Mouse (Mus musculus) mouse trophoblast stem cell (cell line): ENCODE measurements around the gene Btnl10.

Experiments
- in situ Hi-C, 2 experiments: fragments of 300-500 bp; cut with MseI, MboI; formaldehyde crosslinking; loops; 2 replicates in 1 of 2; 3 replicates in 1 of 2; pipeline ENCODE4 v1.15.1; 2025

Btnl10 gene

GRCm38 (mm10) chr11:58917745-58918366 is at the start of gene Btnl10:
Btnl10 (plus strand) TSS chr11:58917908.
- in situ Hi-C loops = no loop called here

DNA sequence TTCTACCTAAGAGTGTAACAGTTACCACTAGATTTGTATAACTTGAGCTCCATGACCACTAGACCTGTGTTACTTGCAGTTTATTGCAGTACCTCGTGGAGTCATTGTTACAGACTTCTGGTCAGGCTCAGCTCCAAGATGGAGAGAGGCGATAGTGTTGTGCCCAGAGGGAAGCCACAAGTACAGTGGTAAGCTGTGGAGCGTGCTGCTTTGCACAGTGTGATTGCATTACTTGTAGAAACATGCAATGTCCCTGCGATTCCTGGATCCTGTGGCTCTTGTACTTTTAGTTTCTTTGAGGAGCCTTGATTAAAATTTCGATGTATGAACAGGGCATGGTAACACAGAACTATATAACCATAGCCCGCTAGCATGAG is 49.8 kb upstream of the Btnl10 start:
- in situ Hi-C loops = no loop called here

DNA sequence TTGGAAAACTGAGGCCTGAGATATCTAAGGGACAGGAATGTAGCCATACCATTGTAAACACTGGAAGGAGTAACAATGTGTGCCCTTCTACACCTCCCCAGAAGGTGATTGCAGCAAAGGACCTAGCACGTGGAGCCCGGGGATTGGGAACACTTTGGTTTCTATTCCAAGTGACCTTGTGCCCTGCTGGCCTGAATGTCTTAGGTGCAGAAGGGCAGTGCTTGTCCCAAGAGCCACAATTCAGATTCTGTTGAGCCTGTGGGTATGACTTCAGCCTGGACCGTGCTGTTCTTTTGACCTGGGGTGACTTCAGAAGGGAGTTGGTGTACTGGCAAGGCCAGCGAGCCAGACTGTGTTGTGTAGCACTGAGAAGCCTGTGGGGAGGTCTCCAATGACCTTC is 46.7 kb upstream of the Btnl10 start:
- in situ Hi-C loops = no loop called here

DNA sequence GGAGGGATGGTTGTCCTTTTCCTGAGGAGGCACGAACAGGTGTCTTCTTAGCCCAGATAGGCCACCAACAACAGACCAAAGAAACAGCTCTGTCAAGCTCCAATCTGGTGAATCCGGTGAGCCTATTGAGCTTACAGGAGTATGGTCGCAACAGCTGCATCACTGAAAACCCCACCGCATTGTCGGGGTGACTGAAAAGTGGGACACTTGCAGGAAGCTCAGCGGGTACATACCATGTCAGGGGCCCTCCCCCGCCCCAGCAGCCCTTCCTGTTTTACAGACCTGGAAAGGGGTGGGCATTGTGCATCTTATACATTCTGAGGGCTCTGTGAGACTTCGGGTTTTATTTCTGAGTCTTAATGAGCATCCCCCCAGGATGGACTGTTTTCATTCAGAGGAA is 34.0 kb upstream of the Btnl10 start:
- in situ Hi-C loops = no loop called here

- in situ Hi-C loops = no loop called here
Measured at GRCm38 (mm10) chr11:58890511-58890910, 27.2 kb upstream of the Btnl10 start.

- in situ Hi-C loops = no loop called here
Measured at GRCm38 (mm10) chr11:58894456-58894855, 23.3 kb upstream of the Btnl10 start.

DNA sequence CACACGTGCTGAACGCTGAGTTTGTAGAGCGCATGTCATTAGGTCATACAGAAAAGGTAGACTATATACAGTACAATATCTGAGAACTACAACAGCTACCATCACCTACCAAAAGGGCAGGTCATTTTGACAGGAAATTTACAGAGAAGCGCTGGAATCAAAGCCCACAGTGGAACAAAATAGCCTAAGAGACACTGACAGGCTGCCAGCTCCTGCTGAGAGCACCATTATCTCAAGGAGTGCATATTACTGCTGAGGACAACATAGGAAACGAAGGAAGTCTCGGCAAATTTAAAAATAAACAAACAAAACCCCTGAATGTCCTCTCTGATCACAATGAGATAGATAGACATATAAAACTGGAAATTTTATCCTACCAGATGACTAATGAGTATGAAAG is 20.2 kb upstream of the Btnl10 start:
- in situ Hi-C loops = no loop called here

GRCm38 (mm10) chr11:58901080-58901479 is 16.6 kb upstream of the Btnl10 start:
- in situ Hi-C loops = no loop called here

DNA sequence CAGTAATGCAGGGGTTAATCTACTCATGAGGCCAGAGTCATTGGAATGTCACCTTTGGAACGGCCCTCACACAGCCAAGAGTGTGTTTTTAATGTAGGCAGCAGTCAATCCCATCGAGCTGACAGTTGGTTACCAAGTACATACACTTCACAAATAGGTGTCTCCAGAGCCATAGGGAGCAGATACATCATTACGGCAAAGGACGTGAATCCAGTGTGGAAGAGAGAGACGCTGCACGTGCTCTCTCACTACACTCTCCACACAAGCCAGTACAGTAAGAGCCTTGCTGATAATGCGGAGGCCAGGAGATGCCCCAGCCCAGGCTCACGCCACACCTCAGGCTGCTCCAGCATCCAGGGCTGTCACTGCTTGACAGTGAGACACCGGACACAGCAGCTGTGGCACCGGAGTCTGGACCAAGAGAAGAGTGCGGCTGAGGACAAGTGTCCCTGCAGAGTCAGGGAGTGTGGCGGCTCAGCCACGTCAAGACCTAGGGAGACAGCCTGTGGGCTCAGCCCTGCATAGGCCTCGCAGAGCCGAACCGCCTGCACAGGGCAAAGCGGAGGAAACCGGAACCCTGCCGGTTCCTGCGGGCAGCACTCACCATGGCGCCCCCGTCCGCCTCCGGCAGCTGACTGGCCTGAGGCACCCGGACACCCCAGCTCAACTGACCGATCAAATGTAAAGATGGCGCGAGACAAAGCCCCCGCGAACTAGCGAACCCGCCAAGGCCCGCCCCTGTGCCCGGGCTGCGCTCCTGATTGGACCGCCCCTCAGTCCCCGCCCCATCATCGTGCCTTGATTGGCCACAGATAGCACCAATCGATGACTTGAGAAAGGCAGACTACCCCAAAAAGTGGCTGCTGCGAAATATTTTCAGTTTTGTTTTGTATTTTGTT is 13.9 kb upstream of the Btnl10 start, which contains the start of gene Zfp39:
Zfp39 (minus strand) TSS at position 715 of the 899 bp plus-strand sequence.
- in situ Hi-C loops = no loop called here

DNA sequence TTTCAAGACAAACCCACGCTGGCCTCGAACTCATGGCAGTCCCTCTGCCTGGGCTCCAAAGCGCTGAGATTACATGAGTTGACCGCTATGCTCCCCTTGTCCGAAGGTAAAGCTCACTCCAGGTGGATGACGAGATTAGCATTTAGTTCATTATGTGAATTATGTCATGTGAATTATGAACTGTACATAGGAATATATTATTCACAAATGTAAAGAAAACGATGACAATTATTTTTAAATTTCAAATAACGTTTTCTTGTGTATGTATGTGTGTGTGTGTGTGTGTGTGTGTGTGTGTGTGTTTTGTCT is 13.3 kb upstream of the Btnl10 start:
- in situ Hi-C loops = no loop called here

- in situ Hi-C loops = no loop called here
Measured at GRCm38 (mm10) chr11:58904838-58905237, 12.9 kb upstream of the Btnl10 start.

DNA sequence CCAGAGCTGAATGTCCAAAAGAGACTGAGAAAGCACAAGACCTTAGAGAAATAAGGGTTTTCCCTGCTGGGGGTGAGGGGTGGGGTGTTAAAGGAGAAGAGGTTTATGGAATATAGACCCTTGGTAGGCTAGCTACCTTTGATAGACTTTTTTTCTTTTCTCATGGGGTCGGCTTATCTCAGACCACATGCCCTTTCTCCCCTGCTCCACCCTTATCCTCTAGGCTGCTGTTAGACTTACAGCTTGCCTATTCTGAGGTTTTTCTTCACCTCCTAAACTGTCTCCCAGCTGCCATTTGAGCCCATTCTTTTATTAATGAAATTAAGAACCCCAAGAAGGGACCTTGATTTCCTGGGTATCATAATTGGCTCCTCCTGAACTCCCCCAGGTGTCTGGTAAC is 3.9 kb upstream of the Btnl10 start:
- in situ Hi-C loops = no loop called here

- in situ Hi-C loops = no loop called here
Measured at GRCm38 (mm10) chr11:58914461-58915028, 3.2 kb upstream of the Btnl10 start.

DNA sequence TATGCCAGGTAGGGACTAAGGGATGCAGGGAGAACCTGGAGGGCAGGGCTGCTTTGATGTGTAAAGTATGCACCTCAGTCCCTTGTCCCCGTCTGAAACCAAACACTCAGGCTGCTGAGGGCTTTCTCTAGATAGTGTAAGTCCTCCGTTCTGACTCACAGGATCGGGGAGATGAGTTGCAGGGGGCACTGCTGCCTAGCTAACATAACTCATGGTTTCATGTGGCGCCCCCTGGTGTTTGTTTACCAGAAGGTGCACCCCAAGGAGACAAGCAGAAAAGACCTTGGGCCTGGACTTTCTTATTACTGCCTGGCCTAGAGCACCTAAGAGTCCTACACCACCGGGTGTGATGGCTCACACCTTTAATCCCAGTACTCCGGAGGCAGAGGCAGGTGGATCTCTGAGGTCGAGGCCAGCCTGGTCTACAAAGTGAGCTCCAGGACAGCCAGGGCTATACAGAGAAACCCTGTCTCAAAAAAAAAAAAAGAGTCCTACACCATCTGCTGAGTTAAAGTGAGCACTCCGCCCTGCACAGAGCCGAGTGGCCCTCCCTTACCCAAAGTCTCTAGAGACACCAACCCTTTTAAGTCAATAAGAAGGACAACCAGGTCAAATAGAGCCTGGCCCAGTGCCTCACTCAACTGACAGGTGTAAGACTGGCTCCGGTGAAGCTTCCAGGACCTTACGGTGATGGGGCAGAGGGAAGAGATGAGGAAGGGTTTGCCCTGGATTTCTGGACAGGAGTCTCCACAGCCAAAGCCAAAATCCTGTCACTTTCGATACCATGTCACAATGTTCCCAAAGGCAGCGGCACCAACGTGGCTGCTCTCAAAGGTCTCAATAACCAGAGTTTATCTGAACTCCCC is 596 bp upstream of the Btnl10 start:
- in situ Hi-C loops = no loop called here

- in situ Hi-C loops = no loop called here
Measured at GRCm38 (mm10) chr11:58918759-58919158, 1.1 kb downstream of the Btnl10 start.

GRCm38 (mm10) chr11:58922420-58922819 is 4.7 kb downstream of the Btnl10 start:
- in situ Hi-C loops = no loop called here

DNA sequence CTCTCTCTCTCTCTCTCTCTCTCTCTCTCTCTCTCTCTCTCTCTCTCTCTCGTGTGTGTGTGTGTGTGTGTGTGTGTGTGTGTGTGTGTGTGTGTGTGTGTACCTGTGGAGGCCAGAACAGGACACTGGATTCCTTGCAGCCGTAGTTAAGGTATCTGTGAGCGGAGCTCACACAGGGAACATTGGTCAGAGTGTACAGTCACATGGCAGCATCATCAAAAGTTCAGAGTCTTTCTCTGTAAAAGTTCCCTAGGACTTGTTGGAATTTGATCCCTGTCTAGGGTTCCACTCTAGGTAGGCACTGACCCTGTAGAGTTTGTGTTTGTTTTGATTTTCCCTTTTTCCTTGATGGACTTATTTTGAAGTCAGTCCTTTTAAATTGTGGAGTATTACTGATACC is 8.9 kb downstream of the Btnl10 start:
- in situ Hi-C loops = no loop called here

- in situ Hi-C loops = no loop called here
Measured at GRCm38 (mm10) chr11:58927053-58927452, 9.3 kb downstream of the Btnl10 start.

DNA sequence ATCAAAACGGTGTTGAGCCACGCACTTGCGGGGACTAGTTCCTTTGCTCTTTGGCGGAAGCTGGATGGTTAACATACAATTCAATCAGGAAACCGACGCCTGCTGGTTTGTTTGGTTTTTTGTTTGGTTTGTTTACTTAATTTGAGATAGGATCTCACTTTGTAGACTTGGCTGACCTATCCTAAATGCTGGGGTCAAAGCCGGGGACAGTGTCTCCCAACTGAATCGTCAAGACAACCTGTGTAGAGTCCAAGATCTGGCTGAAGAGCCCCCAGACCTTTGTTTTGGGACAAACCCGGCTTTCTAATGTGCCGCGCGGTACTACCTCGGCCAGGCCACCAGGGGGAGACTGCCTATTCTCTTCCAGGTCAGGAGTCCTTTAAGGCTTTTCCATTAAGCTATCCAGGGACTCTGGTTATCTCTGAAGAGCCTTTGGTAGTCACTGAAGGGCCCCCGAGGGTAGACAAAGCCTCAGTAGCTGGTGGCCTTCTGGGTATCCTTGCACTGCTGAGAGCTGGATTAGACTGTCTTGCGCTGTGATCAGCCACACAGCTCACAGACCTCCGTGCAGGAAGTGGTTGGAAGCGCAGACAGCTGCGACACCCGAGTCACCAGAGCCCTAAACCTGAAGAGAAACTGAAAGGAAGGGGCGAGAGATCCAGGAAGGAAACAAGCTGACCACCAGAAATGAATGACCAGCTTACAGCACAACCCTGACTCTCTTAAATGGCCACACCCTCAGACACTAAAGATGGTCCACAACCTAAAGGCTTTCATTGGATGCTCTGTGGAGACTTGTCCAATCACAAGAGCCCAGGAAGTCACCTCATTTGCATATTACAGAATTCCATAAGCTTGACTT is 10.3 kb downstream of the Btnl10 start:
- in situ Hi-C loops = no loop called here

- in situ Hi-C loops = no loop called here
Measured at GRCm38 (mm10) chr11:58929055-58929454, 11.3 kb downstream of the Btnl10 start.

- in situ Hi-C loops = no loop called here
Measured at GRCm38 (mm10) chr11:58929641-58930040, 11.9 kb downstream of the Btnl10 start.
